Mouse (Mus musculus) limb, embryonic 11.5 days (tissue): ENCODE data around the gene Tmem50a. TPM values are rescaled to one million over a fixed set of nuclear protein-coding genes. Genes with fewer than 3 reads are reported as not detected.
A peak's percentile ranks its signal among the peaks of the same experiment; 100 is the strongest.

Experiments used
- ATAC-seq: fragments of 200-750 bp; cut with Nextera tagmentation; 2 replicates; pipeline ENCODE4 v1.8.0; 2017; ENCODE audit warnings: low read depth; ENCODE audit not compliant: insufficient number of reproducible peaks, low FRiP score, low TSS enrichment
- DNase-seq: peaks from one replicate; pipeline ENCODE4 v3.0.0-alpha.2; 2015; ENCODE audit warnings: low spot score
- H3K27ac ChIP-seq: fragments of 300-500 bp; sonication (generic); replicated peaks from 2 replicates; pipeline ENCODE4 v1.5.1; 2014; ENCODE audit warnings: low read depth, mild to moderate bottlenecking, low read length
- H3K27me3 ChIP-seq: fragments of 300-500 bp; sonication (generic); 2 replicates; pipeline ENCODE4 v1.6.1; 2014; ENCODE audit warnings: mild to moderate bottlenecking, low read length, mixed read lengths; ENCODE audit not compliant: control insufficient read depth, insufficient read depth
- H3K36me3 ChIP-seq: fragments of 300-500 bp; sonication (generic); 2 replicates; pipeline ENCODE4 v1.6.1; 2014; ENCODE audit warnings: mild to moderate bottlenecking, low read length, moderate library complexity, mixed read lengths; ENCODE audit not compliant: control insufficient read depth, insufficient read depth
- H3K4me1 ChIP-seq: fragments of 300-500 bp; sonication (generic); 2 replicates; pipeline ENCODE4 v1.6.1; 2014; ENCODE audit warnings: low read length, mixed read lengths; ENCODE audit not compliant: control insufficient read depth, insufficient read depth
- H3K4me2 ChIP-seq: fragments of 300-500 bp; sonication (generic); 2 replicates; pipeline ENCODE4 v1.6.1; 2014; ENCODE audit warnings: low read depth, mild to moderate bottlenecking, moderate library complexity; ENCODE audit not compliant: severe bottlenecking
- H3K4me3 ChIP-seq: fragments of 300-500 bp; sonication (generic); 2 replicates; pipeline ENCODE4 v1.5.1; 2014; ENCODE audit warnings: low read depth, low read length
- H3K9ac ChIP-seq: fragments of 300-500 bp; sonication (generic); 2 replicates; pipeline ENCODE4 v1.6.1; 2014; ENCODE audit warnings: mild to moderate bottlenecking, low read length
- H3K9me3 ChIP-seq: fragments of 300-500 bp; sonication (generic); 2 replicates; pipeline ENCODE4 v1.6.1; 2016; ENCODE audit warnings: low read length; ENCODE audit not compliant: control insufficient read depth
- WGBS: fragments of 180-500 bp; shearing (Covaris S2); extraction: QIAGEN DNeasy Blood & Tissue Kit; methylation state at CpG from one replicate; pipeline ENCODE4 v1.1.7; 2014; 5-methylcytosine and 5-hydroxymethylcytosine counted together
- polyA plus RNA-seq: library from polyadenylated mRNA; unstranded; fragments of >200 nt; fragmentation: Nextera tagmentation; extraction: Ambion mirVana; gene quantifications from 2 replicates; pipeline ENCODE4 v1.2.1, GENCODE M21; 2014

Gene Tmem50a
- polyA plus RNA-seq, 1 experiment from 2014 or later = 154 TPM

DNA sequence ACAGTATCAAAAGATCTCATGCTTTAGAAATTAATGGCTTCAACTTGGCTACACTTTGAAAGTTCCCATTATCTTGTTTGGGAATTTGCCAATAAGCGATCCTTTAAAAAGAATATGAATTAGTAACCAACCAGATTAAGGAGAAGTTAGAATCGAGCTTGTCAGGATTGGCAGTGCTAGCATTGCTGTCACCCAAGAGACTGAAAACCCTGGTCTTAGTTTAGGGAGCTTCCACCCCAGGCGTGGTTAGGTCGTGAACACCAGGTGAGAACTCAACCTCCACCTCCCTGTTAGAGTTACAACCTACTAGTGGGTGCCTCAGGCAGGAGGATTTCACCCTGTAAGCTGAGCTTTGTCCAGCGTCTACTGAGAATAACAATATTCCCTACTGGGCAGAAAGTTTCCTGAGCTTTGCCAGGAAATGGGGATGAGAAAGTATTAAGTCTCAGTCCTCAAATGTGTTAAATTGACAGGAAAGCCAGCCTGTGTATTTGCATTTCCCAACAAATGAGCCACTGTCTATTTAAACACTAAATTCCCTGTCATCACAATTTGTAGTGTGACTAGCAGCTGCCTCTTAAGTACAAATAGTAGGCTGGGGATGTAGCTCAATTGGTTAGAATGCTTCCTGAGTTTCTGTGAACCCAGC is 13.1 kb upstream of the Tmem50a start:
- Histone ChIP-seq H3K4me3 (no peak overlapping the region), H3K4me2 (no peak overlapping the region), H3K9me3 (no peaks in the 10 kb centered on the region), H3K9ac (no peak overlapping the region), H3K36me3 (peaks cover 14% of the 10 kb centered on the region), H3K27ac (no peak overlapping the region), H3K4me1 (peaks cover 4% of the 10 kb centered on the region; the same call in 1 of the 2 replicates), H3K27me3 (no peaks in the 10 kb centered on the region)
- ATAC-seq = no peak
- DNase-seq = no peak
- 70% methylated on average over 5 of the region's 5 CpGs for WGBS

DNA sequence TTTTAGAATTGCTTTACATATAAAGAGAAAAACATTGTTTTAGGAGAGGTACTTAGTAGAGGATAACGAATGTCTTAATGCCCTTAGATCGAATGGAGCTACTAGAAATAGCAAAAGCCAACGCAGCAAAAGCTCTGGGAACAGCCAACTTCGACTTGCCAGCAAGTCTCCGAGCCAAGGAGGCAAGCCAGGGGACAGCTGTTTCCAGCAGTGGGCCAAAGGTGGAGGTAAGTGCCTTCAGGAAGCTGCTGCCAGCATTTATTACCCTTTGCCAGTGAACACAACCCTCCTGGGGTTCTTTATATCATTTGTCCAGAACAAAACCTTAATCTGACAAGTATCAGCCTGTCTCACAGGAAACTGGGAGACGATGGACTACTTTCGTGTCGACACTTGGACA is 10.4 kb upstream of the Tmem50a start:
- H3K36me3 ChIP-seq = peaks cover 14% of the 10 kb centered on the region
- H3K27me3 ChIP-seq = no peaks in the 10 kb centered on the region
- H3K4me1 ChIP-seq = peaks cover 4% of the 10 kb centered on the region; the same call in 1 of the 2 replicates
- 84% methylated on average over 8 of the region's 8 CpGs for WGBS
- H3K9me3 ChIP-seq = no peaks in the 10 kb centered on the region
- DNase-seq = no peak
- peak overlapping the region; percentile 5; the same call in 1 of the 2 replicates for H3K4me3 ChIP-seq
- H3K27ac ChIP-seq = no peak overlapping the region
- H3K9ac ChIP-seq = no peak overlapping the region
- no peak for ATAC-seq
- H3K4me2 ChIP-seq = peak overlapping the region; percentile 39; the same call in 1 of the 2 replicates

DNA sequence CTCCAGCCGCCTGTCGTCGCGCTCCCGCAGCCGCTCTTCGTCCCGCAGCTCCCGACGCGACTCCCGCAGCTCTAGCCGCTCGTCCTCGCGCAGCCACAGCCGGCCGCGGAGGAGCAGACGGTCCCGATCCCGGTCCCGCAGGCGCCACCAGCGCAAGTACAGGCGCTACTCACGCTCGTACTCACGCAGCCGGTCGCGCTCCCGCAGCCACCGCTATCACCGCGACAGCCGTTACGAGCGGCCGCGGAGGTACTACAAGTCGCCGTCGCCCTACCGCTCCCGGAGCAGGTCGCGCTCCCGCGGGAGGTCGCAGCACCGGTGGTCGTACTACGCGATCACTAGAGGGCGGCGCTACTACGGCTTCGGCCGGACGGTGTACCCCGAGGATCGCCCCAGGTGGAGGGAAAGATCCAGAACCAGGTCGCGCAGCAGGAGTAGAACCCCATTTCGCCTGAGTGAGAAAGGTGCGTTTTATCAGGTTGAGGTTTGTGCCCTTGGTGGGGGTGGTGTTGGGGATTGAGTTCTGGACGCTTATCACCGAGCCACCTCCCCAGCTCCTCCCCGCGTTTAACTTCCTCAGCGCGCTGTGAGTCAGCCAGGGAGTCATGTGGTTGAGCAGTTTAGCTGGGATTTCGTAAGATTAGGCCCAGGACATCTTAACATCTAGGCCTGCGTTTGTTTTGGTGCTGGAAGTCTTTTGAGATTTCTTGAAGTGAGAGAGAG is 9.4 kb upstream of the Tmem50a start:
- Histone ChIP-seq H3K36me3 (peaks cover 14% of the 10 kb centered on the region), H3K4me3 (peak overlapping the region; percentile 99), H3K9ac (peak overlapping the region; percentile 95), H3K9me3 (no peaks in the 10 kb centered on the region), H3K4me2 (peak overlapping the region; percentile 87), H3K27ac (peak overlapping the region; percentile 88), H3K27me3 (no peaks in the 10 kb centered on the region), H3K4me1 (peaks cover 4% of the 10 kb centered on the region; the same call in 1 of the 2 replicates)
- ATAC-seq = 0 out of 2 replicates have a peak, but pooled peaks have one; percentile 7
- under 1% methylated on average over 75 of the region's 75 CpGs for WGBS
- peak; percentile 63 for DNase-seq

DNA sequence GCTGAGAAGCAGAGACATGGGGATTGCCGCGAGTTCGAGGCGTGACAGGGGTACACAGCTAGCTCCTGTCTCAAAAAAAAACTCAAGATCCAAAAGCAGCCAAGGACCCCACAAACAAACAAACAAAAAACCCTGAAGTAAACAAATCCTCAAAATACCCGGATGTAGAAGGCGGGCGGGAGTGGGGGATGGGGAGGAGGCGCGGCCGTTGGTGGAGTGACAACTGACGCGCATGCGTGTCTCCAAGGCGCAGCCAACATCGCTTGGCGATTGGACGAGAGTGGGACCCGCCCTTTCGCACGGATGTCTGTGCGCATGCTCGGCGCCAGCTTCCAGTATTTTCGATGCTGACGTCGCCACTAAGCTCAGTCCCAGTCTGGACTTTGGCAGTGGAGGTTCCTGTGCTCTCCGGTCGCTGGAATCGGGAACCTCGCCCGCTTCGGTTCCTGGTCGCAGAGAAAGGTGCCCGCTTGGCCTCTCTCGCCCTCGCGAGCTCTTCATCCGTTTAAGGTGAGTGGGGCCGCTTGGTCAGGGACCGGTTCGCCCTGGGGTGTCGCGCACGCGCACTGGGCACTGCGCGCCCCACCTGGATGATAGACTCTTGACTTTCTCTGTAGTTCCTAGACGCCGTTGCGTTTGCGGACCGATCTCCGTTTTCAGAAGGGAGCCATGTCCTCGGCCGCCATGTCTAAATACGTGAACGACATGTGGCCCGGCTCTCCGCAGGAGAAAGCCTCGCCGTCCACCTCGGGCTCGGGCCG is 8.6 kb upstream of the Tmem50a start, which contains the start of gene Rsrp1:
TSS of gene Rsrp1 (plus strand) at position 335 of the 761 bp plus-strand sequence.
- under 1% methylated on average over 64 of the region's 64 CpGs for WGBS
- H3K4me3 ChIP-seq = peak within 1 kb of the TSS; percentile 99
- peak; percentile 98 for DNase-seq
- peaks cover 4% of the 10 kb centered on the region; the same call in 1 of the 2 replicates for H3K4me1 ChIP-seq
- H3K27ac ChIP-seq = peak within 1 kb of the TSS; percentile 88
- peak within 1 kb of the TSS; percentile 87 for H3K4me2 ChIP-seq
- peaks cover 14% of the 10 kb centered on the region for H3K36me3 ChIP-seq
- peak; percentile 86 for ATAC-seq
- no peaks in the 10 kb centered on the region for H3K27me3 ChIP-seq
- H3K9ac ChIP-seq = peak within 1 kb of the TSS; percentile 95
- no peaks in the 10 kb centered on the region for H3K9me3 ChIP-seq

DNA sequence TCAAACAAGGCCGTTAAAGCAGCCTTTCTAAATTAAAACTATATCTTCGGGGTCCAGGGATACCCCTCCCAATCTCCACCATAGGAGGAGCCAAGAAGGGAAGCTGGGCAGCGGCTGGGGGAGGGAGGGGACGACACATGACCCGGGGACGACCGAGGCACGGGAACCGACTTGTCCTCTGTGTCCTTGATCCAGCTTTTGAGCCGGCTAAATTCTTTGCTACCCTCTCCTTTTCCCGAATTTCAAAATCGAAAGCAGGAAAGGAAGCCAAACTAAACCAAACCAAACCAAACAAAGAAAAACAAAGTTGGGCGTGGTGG is 8.1 kb upstream of the Tmem50a start:
- Histone ChIP-seq H3K9ac (peak overlapping the region; percentile 73), H3K27me3 (no peaks in the 10 kb centered on the region), H3K4me1 (peaks cover 4% of the 10 kb centered on the region; the same call in 1 of the 2 replicates), H3K27ac (peak overlapping the region; percentile 70), H3K9me3 (no peaks in the 10 kb centered on the region), H3K36me3 (peaks cover 13% of the 10 kb centered on the region), H3K4me3 (peak overlapping the region; percentile 99), H3K4me2 (peak overlapping the region; percentile 87)
- peak; percentile 74 for ATAC-seq
- DNase-seq = peak; percentile 79
- 2% methylated on average over 13 of the region's 13 CpGs for WGBS

DNA sequence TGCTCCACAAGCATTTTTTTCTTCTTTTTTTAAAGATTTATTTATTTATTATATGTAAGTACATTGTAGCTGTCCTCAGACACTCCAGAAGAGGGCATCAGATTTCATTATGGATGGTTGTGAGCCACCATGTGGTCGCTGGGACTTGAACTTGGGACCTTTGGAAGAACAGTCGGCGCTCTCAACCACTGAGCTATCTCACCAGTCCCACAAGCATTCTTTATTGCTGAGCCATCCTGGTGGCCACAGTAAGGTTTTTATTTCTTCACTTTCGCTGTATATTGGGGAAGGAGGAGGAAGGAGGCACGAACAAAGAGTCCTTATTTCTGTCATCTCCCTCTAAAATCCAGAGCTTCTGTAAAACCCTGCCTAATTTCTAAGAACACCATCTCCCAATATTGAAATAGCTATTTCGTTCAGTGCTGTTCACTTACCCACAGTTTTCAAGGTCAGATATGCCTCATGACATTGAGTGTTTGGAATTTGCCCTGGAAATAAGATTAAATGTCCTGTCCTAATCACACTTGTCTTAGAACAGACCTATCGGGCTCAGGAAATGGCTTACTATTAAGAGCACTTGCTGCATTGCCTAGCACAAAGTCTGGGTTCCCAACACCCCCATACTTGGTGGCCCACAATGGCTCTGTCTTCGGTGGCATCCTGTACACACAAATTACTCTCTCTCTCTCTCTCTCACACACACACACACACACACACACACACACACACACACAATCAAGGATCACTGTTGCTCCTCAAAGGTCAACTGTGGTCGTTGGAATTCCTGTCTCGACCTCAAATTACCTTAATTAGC is 7.5 kb upstream of the Tmem50a start:
- H3K4me3 ChIP-seq = peak overlapping the region; percentile 99; the same call in 1 of the 2 replicates
- H3K9me3 ChIP-seq = no peaks in the 10 kb centered on the region
- DNase-seq (no peak), ATAC-seq (no peak)
- H3K27me3 ChIP-seq = no peaks in the 10 kb centered on the region
- peaks cover 4% of the 10 kb centered on the region; the same call in 1 of the 2 replicates for H3K4me1 ChIP-seq
- 58% methylated on average over 10 of the region's 10 CpGs for WGBS
- H3K27ac ChIP-seq = peak overlapping the region; percentile 70; the same call in 1 of the 2 replicates
- H3K4me2 ChIP-seq = peak overlapping the region; percentile 87
- peak overlapping the region; percentile 73 for H3K9ac ChIP-seq
- peaks cover 10% of the 10 kb centered on the region; the same call in 1 of the 2 replicates for H3K36me3 ChIP-seq

DNA sequence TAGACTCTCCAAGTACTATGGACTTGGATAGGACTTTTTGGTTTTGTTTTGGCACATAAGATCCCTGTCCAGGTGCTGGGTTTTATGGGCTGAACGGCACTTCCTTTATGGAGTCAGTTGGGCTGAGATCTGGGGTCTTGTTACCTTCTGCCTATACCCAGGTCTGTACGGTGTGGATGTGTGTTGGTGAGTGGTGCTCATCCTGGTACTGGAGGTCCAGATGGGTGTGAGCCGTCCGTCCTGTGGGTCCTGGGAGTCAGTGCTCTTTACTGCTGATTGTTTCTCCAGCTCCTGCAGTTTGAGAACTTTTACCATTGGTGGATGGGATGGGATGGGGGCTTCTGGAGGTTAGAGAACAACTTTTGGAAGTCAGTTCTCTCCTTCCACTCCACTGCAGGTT is 6.9 kb upstream of the Tmem50a start:
- Histone ChIP-seq H3K9me3 (no peaks in the 10 kb centered on the region), H3K36me3 (peaks cover 7% of the 10 kb centered on the region; the same call in 1 of the 2 replicates), H3K9ac (no peak overlapping the region), H3K4me1 (peaks cover 4% of the 10 kb centered on the region; the same call in 1 of the 2 replicates), H3K27ac (no peak overlapping the region), H3K4me3 (no peak overlapping the region), H3K4me2 (no peak overlapping the region), H3K27me3 (no peaks in the 10 kb centered on the region)
- ATAC-seq (no peak), DNase-seq (no peak)
- 87% methylated on average over 4 of the region's 4 CpGs for WGBS
